Mouse (Mus musculus) forebrain, postnatal 0 days (tissue): ENCODE measurements around the gene Ube2g2. TPM values are rescaled to one million over a fixed set of nuclear protein-coding genes. Genes with fewer than 3 reads are reported as not detected.

ENCODE experiments used
- ATAC-seq: fragments of 200-750 bp; cut with Nextera tagmentation; 2 replicates; pipeline ENCODE4 v1.8.0; 2017; ENCODE audit warnings: mild to moderate bottlenecking, moderate library complexity
- DNase-seq: peaks from one replicate; pipeline ENCODE4 v3.0.0-alpha.2; 2015
- H3K27ac ChIP-seq: fragments of 300-500 bp; sonication (generic); 2 replicates; pipeline ENCODE4 v1.5.1; 2014; ENCODE audit warnings: low read depth, mild to moderate bottlenecking, antibody characterized with exemption, low read length, moderate library complexity, mixed read lengths
- H3K27me3 ChIP-seq: fragments of 300-500 bp; sonication (generic); 2 replicates; pipeline ENCODE4 v1.6.1; 2014; ENCODE audit warnings: mild to moderate bottlenecking, low read length, mixed read lengths; ENCODE audit not compliant: insufficient read depth
- H3K36me3 ChIP-seq: fragments of 300-500 bp; sonication (generic); 2 replicates; pipeline ENCODE4 v1.6.1; 2014; ENCODE audit warnings: mild to moderate bottlenecking, moderate library complexity; ENCODE audit not compliant: insufficient read depth
- H3K4me1 ChIP-seq: fragments of 300-500 bp; sonication (generic); 2 replicates; pipeline ENCODE4 v1.6.1; 2014; ENCODE audit warnings: antibody characterized with exemption; ENCODE audit not compliant: insufficient read depth
- H3K4me2 ChIP-seq: fragments of 300-500 bp; sonication (generic); 2 replicates; pipeline ENCODE4 v1.6.1; 2014; ENCODE audit warnings: low read depth, mild to moderate bottlenecking, moderate library complexity
- H3K4me3 ChIP-seq: fragments of 300-500 bp; sonication (generic); 2 replicates; pipeline ENCODE4 v1.5.1; 2014; ENCODE audit warnings: low read depth, low read length, mixed read lengths
- H3K9ac ChIP-seq: fragments of 300-500 bp; sonication (generic); 2 replicates; pipeline ENCODE4 v1.6.1; 2014; ENCODE audit warnings: mild to moderate bottlenecking
- H3K9me3 ChIP-seq: fragments of 300-500 bp; sonication (generic); 2 replicates; pipeline ENCODE4 v1.6.1; 2016; ENCODE audit warnings: low read length
- CTCF ChIP-seq: sonication (generic); IDR thresholded peaks from 2 replicates; pipeline ENCODE4 v1.5.1; 2016; ENCODE audit warnings: antibody characterized with exemption, control low read depth, low read depth
- WGBS: fragments of 180-500 bp; shearing (Covaris S2); extraction: QIAGEN DNeasy Blood & Tissue Kit; methylation state at CpG from one replicate; pipeline ENCODE4 v1.1.7; 2014; 5-methylcytosine and 5-hydroxymethylcytosine counted together
- polyA plus RNA-seq: library from polyadenylated mRNA; unstranded; fragments of >200 nt; fragmentation: Nextera tagmentation; extraction: Ambion mirVana; gene quantifications from 2 replicates; pipeline ENCODE4 v1.2.1, GENCODE M21; 2015
- total RNA-seq: library from RNA; depleted of rRNA; stranded (reverse); fragments of >200 nt; gene quantifications from 2 replicates; pipeline ENCODE4 v1.2.3, GENCODE M21; 2014

Gene Ube2g2
- total and polyA plus RNA-seq, 2 experiments from 2014 or later, result 45.3 to 74.9 TPM

DNA sequence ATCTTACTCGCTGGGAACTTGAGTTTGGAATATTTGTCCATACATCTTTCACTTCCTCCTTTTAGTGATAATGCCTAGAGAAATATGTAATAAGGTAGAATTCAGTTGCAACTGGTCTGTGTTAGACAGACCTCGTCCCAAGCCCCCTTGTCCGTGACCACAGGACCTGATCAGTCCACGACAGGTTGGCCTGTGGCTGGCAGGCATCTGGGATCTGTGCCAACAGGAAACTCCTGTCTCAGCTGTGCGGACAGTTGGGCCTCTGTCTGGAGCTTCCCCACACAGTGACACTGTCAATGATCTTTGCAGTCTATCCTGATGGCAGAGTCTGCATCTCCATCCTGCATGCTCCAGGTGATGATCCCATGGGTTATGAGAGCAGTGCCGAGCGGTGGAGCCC lies 21.1 kb downstream of the Ube2g2 start:
- H3K36me3 ChIP-seq, result peaks cover 72% of the 10 kb centered on the region
- ATAC-seq, result no peak

DNA sequence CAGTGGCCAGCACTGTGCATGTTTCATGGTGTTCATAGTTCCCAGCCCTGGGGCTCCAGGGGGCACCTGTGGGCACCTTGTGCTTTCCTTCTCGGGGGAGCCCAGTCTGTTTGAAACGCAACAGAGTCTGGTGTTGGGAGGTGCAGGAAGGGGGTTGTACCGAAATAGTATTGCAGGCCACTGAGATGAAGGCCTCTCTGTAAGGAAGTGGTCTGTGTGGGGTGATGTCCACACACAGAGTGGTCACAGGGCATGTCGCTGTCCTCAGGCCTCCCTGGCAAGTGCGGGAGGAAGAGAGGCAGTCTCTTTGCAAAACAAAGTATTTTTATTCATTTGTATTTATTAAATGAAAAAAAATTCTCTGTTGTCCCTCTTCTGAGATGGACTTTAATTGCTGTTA lies 23.5 kb downstream of the Ube2g2 start:
- no peak for TF ChIP-seq CTCF
- no peaks in the 10 kb centered on the region for H3K27me3 ChIP-seq
- no peak overlapping the region for H3K27ac ChIP-seq
- no peak for DNase-seq
- H3K4me2 ChIP-seq, result no peak overlapping the region
- H3K9ac ChIP-seq, result no peak overlapping the region
- no peaks in the 10 kb centered on the region for H3K9me3 ChIP-seq
- WGBS, result 94% methylated on average over 5 of the region's 5 CpGs
- H3K4me3 ChIP-seq, result no peak overlapping the region
- peaks cover 60% of the 10 kb centered on the region for H3K36me3 ChIP-seq
- no peak for ATAC-seq
- H3K4me1 ChIP-seq, result no peaks in the 10 kb centered on the region

More for the DNA sequence above, 21.1 kb downstream of the Ube2g2 start:
- Histone ChIP-seq H3K4me3 (no peak overlapping the region), H3K9me3 (no peaks in the 10 kb centered on the region), H3K9ac (no peak overlapping the region), H3K4me1 (no peaks in the 10 kb centered on the region), H3K4me2 (no peak overlapping the region), H3K27me3 (no peaks in the 10 kb centered on the region), H3K27ac (no peak overlapping the region)
- DNase-seq, result no peak
- WGBS, result 77% methylated on average over 7 of the region's 7 CpGs
- TF ChIP-seq CTCF, result no peak

DNA sequence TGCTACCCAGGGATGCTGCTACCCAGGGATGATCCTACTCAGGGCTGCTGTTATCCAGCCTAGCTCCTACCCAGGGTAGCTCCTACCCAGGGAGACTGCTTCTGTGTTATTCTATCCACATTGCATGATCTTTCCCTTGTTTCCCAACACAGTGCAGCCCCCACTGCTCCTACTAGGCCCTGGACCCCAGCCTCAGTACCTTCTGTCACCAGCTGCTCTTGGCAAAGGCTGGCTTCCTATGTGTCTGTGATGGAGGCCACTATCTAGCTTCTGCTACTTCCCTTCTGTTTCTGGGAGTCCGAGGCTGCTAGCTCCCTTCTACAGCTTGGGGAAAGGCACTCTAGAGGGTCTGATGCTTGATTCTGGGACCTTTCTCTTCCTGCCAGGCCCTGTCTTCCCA lies 25.4 kb downstream of the Ube2g2 start:
- Histone ChIP-seq H3K27me3 (no peaks in the 10 kb centered on the region), H3K4me1 (no peaks in the 10 kb centered on the region), H3K9me3 (no peaks in the 10 kb centered on the region), H3K36me3 (peaks cover 45% of the 10 kb centered on the region), H3K4me2 (no peak overlapping the region), H3K27ac (no peak overlapping the region), H3K4me3 (no peak overlapping the region), H3K9ac (no peak overlapping the region)
- no peak for DNase-seq
- ATAC-seq, result peak; percentile 23
- TF ChIP-seq CTCF, result no peak
- 57% methylated on average over 1 of the region's 1 CpGs for WGBS

DNA sequence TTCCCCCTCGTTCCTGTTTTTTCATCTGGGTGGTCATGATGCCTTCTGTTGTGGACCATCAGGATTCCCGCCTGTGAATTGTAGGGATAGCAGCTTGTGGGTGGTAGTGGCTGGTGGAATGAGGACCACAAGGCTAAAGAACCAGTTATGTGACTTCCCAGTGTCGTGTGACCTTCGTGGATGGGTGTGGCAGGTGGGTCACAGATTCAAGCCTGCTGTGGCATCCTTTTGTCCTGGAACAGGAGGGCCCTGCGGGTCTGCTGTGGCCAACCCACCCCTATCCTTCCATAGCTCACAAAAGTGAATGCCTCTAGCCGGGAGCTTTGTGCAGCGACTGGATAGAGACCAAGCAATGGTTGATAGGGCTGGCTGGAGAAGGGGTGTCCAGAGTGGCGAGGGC lies 25.8 kb downstream of the Ube2g2 start:
- no peak overlapping the region for H3K27ac ChIP-seq
- no peaks in the 10 kb centered on the region for H3K9me3 ChIP-seq
- no peak overlapping the region for H3K4me3 ChIP-seq
- ATAC-seq (no peak), DNase-seq (no peak)
- no peaks in the 10 kb centered on the region for H3K27me3 ChIP-seq
- no peaks in the 10 kb centered on the region for H3K4me1 ChIP-seq
- no peak for TF ChIP-seq CTCF
- H3K4me2 ChIP-seq, result no peak overlapping the region
- WGBS, result 79% methylated on average over 8 of the region's 8 CpGs
- H3K9ac ChIP-seq, result no peak overlapping the region
- peaks cover 44% of the 10 kb centered on the region for H3K36me3 ChIP-seq

DNA sequence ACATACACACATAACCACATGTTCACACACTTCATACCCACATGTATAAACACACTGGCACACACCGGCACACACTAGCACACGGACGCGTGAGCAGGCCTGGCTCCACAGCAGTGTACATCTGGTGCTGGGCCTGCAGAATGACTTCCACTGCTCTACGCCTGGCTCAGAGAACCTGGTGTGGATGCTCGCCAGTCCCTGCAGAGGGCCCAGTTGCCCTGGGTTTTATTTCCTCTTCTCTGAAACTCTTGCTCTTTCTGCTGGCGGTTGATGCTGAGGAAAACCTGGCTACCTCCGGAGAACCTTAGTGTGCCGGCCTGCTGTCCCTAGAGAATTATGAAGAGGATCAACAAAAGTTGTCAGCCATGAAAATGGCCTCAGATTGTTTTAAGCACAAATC lies 30.0 kb downstream of the Ube2g2 start:
- Histone ChIP-seq H3K36me3 (0 out of 2 replicates have a peak, but pooled peaks cover 3% of the 10 kb centered on the region), H3K4me2 (no peak overlapping the region), H3K27ac (no peak overlapping the region), H3K4me3 (no peak overlapping the region), H3K27me3 (no peaks in the 10 kb centered on the region), H3K9me3 (no peaks in the 10 kb centered on the region), H3K9ac (no peak overlapping the region), H3K4me1 (no peaks in the 10 kb centered on the region)
- ATAC-seq, result no peak
- WGBS, result 88% methylated on average over 9 of the region's 9 CpGs
- TF ChIP-seq CTCF, result no peak
- no peak for DNase-seq

DNA sequence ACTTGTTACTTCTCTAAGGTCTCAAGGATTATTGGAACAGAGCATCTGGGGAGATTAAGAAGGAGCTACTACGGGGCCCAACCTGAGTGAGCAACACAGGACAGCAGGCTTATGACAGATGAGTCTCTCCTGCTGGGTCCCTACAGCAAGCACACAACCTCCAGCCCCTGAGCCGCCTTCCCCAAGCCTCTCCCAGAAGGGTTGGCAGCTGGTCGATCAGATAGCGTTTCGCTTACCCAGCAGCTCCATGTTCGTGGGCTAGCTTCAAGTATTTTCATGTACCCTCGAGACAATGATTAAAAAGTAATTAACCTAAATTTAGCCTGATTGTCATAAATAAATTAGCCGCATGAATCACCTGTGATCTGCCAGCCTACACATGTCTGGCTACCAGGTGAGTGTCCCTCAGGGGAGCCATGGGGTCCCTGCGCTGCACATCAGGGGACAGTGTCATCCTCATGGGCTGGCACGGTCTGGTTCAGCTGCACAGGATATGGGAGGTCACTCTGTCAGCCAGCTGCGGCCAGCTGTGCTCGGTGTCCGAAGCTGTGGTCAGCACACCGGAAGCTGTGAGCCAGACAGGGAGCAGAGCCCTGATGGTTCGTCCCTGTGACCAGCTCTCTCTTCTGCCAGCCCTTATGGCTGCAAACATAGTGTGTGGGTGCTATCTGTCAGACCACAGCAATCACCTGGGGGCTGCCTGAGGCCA lies 36.4 kb downstream of the Ube2g2 start:
- H3K27me3 ChIP-seq, result no peaks in the 10 kb centered on the region
- TF ChIP-seq CTCF, result no peak
- no peaks in the 10 kb centered on the region for H3K9me3 ChIP-seq
- no peak overlapping the region for H3K4me3 ChIP-seq
- no peaks in the 10 kb centered on the region for H3K36me3 ChIP-seq
- H3K4me1 ChIP-seq, result no peaks in the 10 kb centered on the region
- ATAC-seq (no peak), DNase-seq (no peak)
- no peak overlapping the region for H3K9ac ChIP-seq
- WGBS, result 77% methylated on average over 15 of the region's 15 CpGs
- H3K4me2 ChIP-seq, result no peak overlapping the region
- H3K27ac ChIP-seq, result no peak overlapping the region

DNA sequence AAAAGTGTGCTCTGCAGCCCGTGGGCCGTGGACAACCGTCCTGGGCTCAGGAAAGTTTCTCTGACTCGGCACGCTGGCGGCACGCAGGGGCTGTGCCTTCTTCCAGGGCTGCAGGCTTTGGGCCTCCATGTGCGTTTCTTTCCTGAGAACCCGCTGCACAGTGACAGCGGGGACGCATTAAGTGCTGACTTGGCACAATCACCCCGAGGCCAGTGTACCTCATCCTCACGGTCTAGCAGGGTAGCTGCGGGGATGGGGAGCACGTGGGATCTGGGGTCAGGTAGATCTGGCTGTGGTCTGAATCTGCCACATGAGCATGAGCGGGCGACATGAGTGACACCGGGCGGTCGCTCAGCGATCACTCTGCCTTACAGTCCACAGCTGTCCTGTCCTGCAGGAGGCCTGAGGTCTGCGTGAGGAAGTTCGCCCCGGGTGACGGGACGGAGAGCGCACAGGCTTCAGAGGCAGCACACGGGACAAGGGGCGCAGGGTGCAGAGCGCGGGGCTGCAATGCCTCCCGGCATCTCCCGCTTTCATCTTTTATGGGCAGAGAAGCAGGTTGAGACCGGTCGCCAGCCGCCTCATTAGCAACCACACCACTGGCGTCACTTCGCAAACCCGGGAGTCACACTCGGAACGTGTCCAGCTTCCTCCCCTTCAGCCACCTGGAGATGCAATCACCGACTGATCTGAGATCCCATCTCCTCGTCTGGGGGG lies 42.0 kb downstream of the Ube2g2 start:
- Histone ChIP-seq H3K9ac (no peak overlapping the region), H3K36me3 (no peaks in the 10 kb centered on the region), H3K27ac (no peak overlapping the region), H3K9me3 (no peaks in the 10 kb centered on the region), H3K4me1 (no peaks in the 10 kb centered on the region), H3K4me3 (no peak overlapping the region), H3K4me2 (no peak overlapping the region), H3K27me3 (no peaks in the 10 kb centered on the region)
- no peak for DNase-seq
- no peak for TF ChIP-seq CTCF
- WGBS, result 58% methylated on average over 43 of the region's 43 CpGs
- no peak for ATAC-seq
